Mouse (Mus musculus) cerebellum, adult 2 months (tissue): Measurements from ENCODE around the gene Agpat3. TPM values are rescaled to one million over a fixed set of nuclear protein-coding genes. Genes with fewer than 3 reads are reported as not detected.

ENCODE experiments used
- DNase-seq, 2 experiments: peaks; one replicate each; pipeline ENCODE4 v3.0.0; 2021
- H3K27ac ChIP-seq: fragments of 200-500 bp; 2 replicates; pipeline ENCODE4 v1.5.1; 2012; ENCODE audit warnings: low read length, control low read depth, inconsistent platforms; ENCODE audit not compliant: insufficient read depth
- H3K27me3 ChIP-seq: fragments of 200-500 bp; 2 replicates; pipeline ENCODE4 v1.6.1; 2012; ENCODE audit warnings: inconsistent platforms, mild to moderate bottlenecking, low read length, moderate library complexity; ENCODE audit not compliant: control insufficient read depth, insufficient read depth
- H3K4me1 ChIP-seq: fragments of 200-500 bp; 2 replicates; pipeline ENCODE4 v1.6.1; 2011; ENCODE audit warnings: low read length; ENCODE audit not compliant: control insufficient read depth, insufficient read depth
- H3K4me3 ChIP-seq: fragments of 200-500 bp; replicated peaks from 2 replicates; pipeline ENCODE3; 2011; ENCODE audit warnings: mild to moderate bottlenecking, low read depth, low read length, control low read depth; ENCODE audit not compliant: insufficient read depth
- CTCF ChIP-seq: fragments of 200-500 bp; IDR thresholded peaks from 2 replicates; pipeline ENCODE4 v1.5.1; 2011; ENCODE audit warnings: low read depth, mild to moderate bottlenecking, control low read depth, low read length, moderate library complexity, borderline replicate concordance; ENCODE audit not compliant: insufficient read depth
- POLR2A ChIP-seq: fragments of 200-500 bp; IDR thresholded peaks from 2 replicates; pipeline ENCODE4 v1.6.1; 2011; ENCODE audit warnings: low read length, control low read depth, borderline replicate concordance; ENCODE audit not compliant: insufficient read depth
- WGBS: fragments of 180-500 bp; shearing (Covaris S2); methylation state at CpG from one replicate; pipeline ENCODE4 v1.1.7; 2018; 5-methylcytosine and 5-hydroxymethylcytosine counted together
- polyA plus RNA-seq: library from polyadenylated mRNA; depleted of rRNA; stranded (reverse); fragments of >200 nt; gene quantifications from 2 replicates; pipeline ENCODE4 v1.2.3, GENCODE M21; 2012

Agpat3 gene
- polyA plus RNA-seq, 1 experiment: 256 TPM

DNA sequence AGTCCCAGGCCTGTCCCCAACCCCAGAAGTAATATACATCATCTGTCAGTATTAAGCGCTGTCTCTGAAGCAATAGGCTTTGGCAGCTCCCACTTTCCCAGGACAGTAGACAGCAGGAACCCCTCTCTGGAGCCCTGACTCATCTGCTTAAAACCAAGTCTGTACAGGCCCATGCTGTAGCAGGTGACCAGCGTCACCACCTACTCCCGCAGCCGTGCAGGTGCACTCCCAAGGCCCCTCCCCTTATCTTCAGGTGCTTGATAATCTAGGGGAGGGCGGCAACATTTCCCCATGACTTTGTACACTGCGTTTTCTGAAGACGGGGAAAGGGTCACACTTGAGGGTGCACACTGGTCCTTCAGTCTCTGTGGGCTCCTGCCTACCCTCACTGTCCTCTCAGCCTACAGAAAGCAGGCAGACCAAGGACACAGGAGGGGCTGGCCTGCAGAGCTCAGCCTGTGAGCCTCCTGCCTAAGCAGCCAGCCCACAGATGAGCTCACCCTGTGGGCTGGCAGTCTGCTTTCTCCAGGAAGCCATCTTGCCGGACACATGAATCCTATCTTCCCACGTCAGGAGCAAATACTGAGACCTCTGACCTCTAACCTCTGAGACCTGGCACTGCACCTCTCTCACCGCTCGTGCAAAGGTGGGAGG, 34.9 kb downstream of the Agpat3 start:
- H3K4me3 ChIP-seq: no peak overlapping the region
- peak overlapping the region; percentile 87 for H3K27ac ChIP-seq
- WGBS: 54% methylated on average over 11 of the region's 11 CpGs
- peaks cover 66% of the 10 kb centered on the region for H3K4me1 ChIP-seq
- no peak for DNase-seq
- H3K27me3 ChIP-seq: no peaks in the 10 kb centered on the region
- TF ChIP-seq CTCF (no peak), POLR2A (no peak)

DNA sequence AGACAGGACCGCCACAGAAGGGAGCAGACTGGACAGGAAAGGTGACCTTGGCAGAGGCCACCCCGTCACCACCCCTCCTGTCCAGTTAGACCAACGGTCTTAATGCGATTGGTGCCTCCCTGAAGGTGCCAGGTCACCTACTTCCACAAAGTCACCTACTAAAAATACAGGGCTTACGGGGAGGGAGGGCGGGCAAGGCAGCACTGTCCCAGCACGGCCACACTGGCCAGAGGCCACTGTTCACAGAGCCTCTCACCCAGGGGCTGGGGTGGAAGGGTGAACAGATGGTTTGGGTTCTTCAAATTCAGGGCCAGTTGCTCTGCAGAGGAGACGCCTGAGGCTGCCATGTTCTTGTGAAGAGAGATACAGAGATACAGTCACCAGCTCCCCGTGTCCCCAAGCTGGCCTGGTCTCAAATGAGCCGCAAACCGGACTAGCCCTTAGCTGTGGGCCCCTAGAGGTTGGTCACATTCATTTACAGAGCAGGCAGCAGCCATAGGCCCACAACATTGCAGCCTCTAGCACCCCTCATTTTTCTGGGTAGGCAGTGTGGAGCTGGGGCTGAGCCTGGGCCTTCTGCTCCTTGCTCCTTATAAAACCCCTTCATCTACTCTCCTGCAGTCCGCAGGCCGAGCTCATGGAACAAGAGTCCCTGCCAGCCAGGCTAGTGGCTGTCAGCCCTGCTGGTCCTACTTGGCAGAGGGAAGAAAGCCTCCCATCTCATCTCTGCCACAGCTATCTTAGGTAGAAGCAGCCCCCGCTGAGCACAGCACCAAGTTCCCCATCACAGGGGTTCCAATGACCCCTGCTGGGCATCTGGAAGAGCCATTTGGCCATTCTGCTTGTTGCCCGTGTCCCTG, 35.8 kb downstream of the Agpat3 start:
- H3K27me3 ChIP-seq: no peaks in the 10 kb centered on the region
- WGBS: 19% methylated on average over 15 of the region's 15 CpGs
- peak; percentile 68 to 70 for DNase-seq

DNA sequence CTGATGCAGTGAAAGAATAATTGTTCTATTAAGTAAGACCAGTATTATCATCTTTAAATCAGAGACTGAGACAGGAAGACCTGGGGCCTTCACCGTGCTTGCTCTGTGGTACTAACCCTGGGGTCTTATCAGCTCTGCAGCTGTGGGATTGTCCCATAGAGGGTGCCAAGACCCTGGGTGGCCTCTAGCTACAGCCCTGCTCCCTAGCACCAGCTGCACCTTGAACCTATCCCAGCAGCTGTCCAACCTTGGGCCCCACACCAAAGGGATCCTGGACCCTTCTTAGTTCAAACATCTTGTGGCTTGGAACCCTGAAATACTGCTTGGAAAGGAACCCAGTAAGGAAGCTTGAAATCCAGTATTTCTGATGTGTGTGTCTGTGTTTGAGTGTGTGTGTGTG, 37.1 kb downstream of the Agpat3 start:
- no peak for DNase-seq
- TF ChIP-seq CTCF (no peak), POLR2A (no peak)
- Histone ChIP-seq H3K27me3 (no peaks in the 10 kb centered on the region), H3K4me3 (no peak overlapping the region), H3K4me1 (peaks cover 70% of the 10 kb centered on the region), H3K27ac (0 out of 2 replicates have a peak overlapping the region, but pooled peaks have one; percentile 18)
- WGBS: 74% methylated on average over 1 of the region's 1 CpGs

More for the DNA sequence above, 35.8 kb downstream of the Agpat3 start:
- no peak overlapping the region for H3K4me3 ChIP-seq
- peak overlapping the region; percentile 87 for H3K27ac ChIP-seq
- H3K4me1 ChIP-seq: peaks cover 75% of the 10 kb centered on the region
- no peak for TF ChIP-seq POLR2A
- TF ChIP-seq CTCF: no peak

DNA sequence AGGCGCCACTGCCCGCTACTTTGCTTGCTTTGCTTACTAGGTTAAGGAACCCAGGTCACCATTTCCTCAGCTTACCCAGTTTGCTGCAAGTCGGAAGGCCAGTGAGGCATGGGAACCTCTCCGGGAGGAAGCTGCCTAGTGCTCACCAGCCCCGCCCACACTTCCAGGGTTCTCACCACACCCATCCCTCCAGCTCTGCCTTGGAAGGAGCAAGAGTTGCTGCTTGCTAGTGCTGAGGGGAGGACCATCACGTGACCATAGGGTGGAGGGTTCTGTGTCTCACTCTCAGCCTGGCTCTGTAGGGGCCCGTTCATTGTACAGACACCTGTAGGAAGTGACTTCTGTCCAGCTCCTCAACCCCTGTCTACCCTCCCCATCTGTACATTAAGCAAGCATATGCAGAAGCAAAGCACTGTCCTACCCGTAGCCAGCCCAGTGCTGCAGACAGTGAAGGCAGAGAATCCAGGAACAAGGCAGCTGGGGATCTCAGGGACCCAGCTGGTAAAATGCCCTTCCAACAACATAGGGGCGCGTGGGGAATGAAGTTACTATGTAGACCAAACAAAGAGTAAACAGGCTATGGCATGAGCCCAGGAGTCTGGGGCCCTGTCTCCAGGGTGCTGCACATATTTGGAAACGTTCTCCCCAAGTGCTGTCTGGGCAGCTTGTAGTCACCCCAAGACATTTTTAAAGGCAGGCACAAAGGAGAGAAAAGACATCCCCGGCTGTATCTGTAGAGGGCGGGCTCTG, 40.2 kb downstream of the Agpat3 start:
- DNase-seq: no peak
- Histone ChIP-seq H3K27ac (no peak overlapping the region), H3K27me3 (no peaks in the 10 kb centered on the region), H3K4me1 (peaks cover 61% of the 10 kb centered on the region), H3K4me3 (no peak overlapping the region)
- TF ChIP-seq CTCF (no peak), POLR2A (no peak)
- 62% methylated on average over 13 of the region's 13 CpGs for WGBS

DNA sequence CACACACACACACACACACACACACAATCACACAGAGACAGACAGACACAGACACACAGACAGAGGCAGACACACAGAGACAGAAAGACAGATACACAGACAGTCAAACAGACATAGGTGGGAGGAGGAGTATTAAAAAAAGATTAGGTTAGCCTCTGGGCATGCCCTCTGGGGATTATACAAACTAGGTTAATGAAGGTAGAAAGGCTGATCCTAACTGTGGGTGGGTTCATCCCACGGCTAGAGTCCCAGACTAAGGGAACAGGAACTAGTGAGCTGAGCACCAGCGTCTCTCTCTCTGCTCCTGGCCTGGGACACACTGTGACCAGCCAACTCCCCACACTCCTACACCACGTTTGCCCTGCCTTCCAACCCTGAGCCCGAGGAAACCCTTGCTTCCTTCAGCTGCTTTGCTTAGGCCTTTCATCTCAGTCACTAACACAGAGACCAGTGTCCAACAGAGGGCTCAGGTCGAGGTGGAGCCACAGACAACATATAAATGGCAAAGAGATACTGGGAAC, 41.5 kb downstream of the Agpat3 start:
- TF ChIP-seq CTCF (no peak), POLR2A (no peak)
- WGBS: 35% methylated on average over 5 of the region's 5 CpGs
- H3K27ac ChIP-seq: no peak overlapping the region
- peaks cover 49% of the 10 kb centered on the region for H3K4me1 ChIP-seq
- no peak for DNase-seq
- H3K27me3 ChIP-seq: no peaks in the 10 kb centered on the region
- H3K4me3 ChIP-seq: no peak overlapping the region

- 78% methylated on average over 2 of the region's 2 CpGs for WGBS
- no peaks in the 10 kb centered on the region for H3K27me3 ChIP-seq
- TF ChIP-seq POLR2A: no peak
- no peak for TF ChIP-seq CTCF
- H3K27ac ChIP-seq: no peak overlapping the region
- no peak overlapping the region for H3K4me3 ChIP-seq
- no peak for DNase-seq
- peaks cover 44% of the 10 kb centered on the region for H3K4me1 ChIP-seq
These were observed 43.7 kb downstream of the Agpat3 start for GRCm38 (mm10) chr10:78308617-78309016.

GRCm38 (mm10) chr10:78307391-78307790, 44.9 kb downstream of the Agpat3 start:
- WGBS: 71% methylated on average over 3 of the region's 3 CpGs

More at GRCm38 (mm10) chr10:78307391-78307790, 44.9 kb downstream of the Agpat3 start:
- TF ChIP-seq POLR2A (no peak), CTCF (no peak)
- H3K4me3 ChIP-seq: no peak overlapping the region
- no peak overlapping the region for H3K27ac ChIP-seq
- H3K4me1 ChIP-seq: peaks cover 43% of the 10 kb centered on the region
- no peaks in the 10 kb centered on the region for H3K27me3 ChIP-seq
- no peak for DNase-seq
